Mouse (Mus musculus): ENCODE results near the gene Rragb.
"Not testable (repeated sequence)": the region's sequence is repeated elsewhere in the genome, so short reads cannot be mapped to it uniquely, and the experiment has no call there.

Gene Rragb

GRCm38 (mm10) chrX:153139734-153140515, at the start of gene Rragb:
Gene Rragb (plus strand): TSS chrX:153139981.
- DNase-seq (ENCODE audit: low read depth, low spot score), result peak; percentile 90

- DNase-seq (ENCODE audit: low read depth, low spot score), result peak; percentile 69
Observed at GRCm38 (mm10) chrX:153118486-153118885, 21.3 kb upstream of the Rragb start, which contains the start of gene Foxr2. Gene Foxr2 (plus strand): TSS chrX:153118786.

GRCm38 (mm10) chrX:153119013-153119412, 20.8 kb upstream of the Rragb start:
- peak; percentile 87 for DNase-seq (ENCODE audit: low read depth, low spot score)

- DNase-seq (ENCODE audit: low read depth, low spot score), result peak; percentile 70
Observed at GRCm38 (mm10) chrX:153142656-153143055, 2.9 kb downstream of the Rragb start.

GRCm38 (mm10) chrX:153151766-153152165, 12.0 kb downstream of the Rragb start:
- DNase-seq (ENCODE audit: low read depth, low spot score), result peak; percentile 90

DNA sequence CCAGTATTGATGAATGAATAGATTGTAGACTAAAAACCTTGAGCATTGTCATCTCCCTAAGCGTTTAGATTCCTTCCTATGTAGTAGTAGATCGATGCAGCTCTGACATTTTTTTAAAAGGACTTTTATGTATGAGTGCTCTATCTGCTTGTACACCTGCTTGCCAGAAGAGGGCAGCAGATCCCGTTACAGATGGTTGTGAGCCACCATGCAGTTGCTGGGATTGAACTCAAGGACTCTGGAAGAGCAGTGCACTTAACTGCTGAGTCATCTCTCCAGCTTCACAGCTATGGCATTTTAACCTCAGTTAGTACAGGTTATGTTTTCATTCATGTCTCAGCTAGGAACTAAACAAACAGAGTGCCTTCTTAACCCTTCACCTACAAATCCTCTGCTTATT, 15.5 kb downstream of the Rragb start:
- DNase-seq (ENCODE audit: low read depth, low spot score), result peak; percentile 83

DNA sequence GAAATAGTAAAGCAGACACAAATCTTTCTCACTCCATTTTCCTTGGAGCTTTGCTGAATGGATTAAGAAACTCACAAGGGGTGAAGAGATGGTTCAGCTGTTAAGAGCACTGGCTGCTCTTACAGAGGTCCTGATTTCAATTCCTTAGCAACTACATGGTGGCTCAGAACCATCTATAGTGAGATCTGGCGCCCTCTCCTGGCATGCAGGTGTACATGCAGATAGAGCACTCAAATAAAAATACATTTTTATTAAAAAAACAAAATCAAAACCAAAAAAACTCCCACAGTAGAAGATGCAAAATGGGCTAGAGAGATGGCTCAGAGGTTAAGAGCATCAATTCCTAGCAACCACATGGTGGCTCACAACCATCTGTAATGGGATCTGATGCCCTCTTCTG, 35.0 kb downstream of the Rragb start:
- peak; percentile 38 for DNase-seq (ENCODE audit: low read depth, low spot score)

GRCm38 (mm10) chrX:153182221-153182620, 42.4 kb downstream of the Rragb start:
- DNase-seq (ENCODE audit: low read depth, low spot score), result no peak

GRCm38 (mm10) chrX:153199185-153199584, 59.4 kb downstream of the Rragb start:
- not testable (repeated sequence) for DNase-seq (ENCODE audit: low read depth, low spot score)

- DNase-seq (ENCODE audit: low read depth, low spot score), result peak; percentile 85
Observed at GRCm38 (mm10) chrX:153211101-153211500, 71.3 kb downstream of the Rragb start.

Measured in ES-CJ7 (cell line).